Mouse (Mus musculus) MEL (cell line): Measurements from ENCODE around the gene Atp1a3.

ENCODE experiments used
- CTCF ChIP-seq, 3 experiments: IDR thresholded peaks in 2 of 3; conservative IDR thresholded peaks in 1 of 3; 2 replicates each; pipeline ENCODE4 v1.5.1; 2011 to 2012; ENCODE audit warnings: low read length in 3 of 3, low read depth in 2 of 3, mild to moderate bottlenecking in 2 of 3, improper control_type of control experiment in 1 of 3, inconsistent platforms in 1 of 3, mixed read lengths in 1 of 3, moderate library complexity in 1 of 3; ENCODE audit not compliant: control insufficient read depth in 1 of 3, insufficient read depth in 1 of 3, poor library complexity in 1 of 3, severe bottlenecking in 1 of 3
- EP300 ChIP-seq, 2 experiments: IDR thresholded peaks; 2 replicates each; pipeline ENCODE4 v1.6.1; 2011; ENCODE audit warnings: improper control_type of control experiment in 2 of 2, low read length in 2 of 2, low read depth in 1 of 2, mild to moderate bottlenecking in 1 of 2
- GATA1 ChIP-seq: IDR thresholded peaks from 2 replicates; pipeline ENCODE4 v1.6.1; 2011; ENCODE audit warnings: low read depth, low read length, improper control_type of control experiment
- MAX ChIP-seq: IDR thresholded peaks from 2 replicates; pipeline ENCODE4 v1.6.1; 2011; ENCODE audit warnings: low read length, improper control_type of control experiment
- MYC ChIP-seq: IDR thresholded peaks from 2 replicates; pipeline ENCODE4 v1.6.1; 2011; ENCODE audit warnings: low read depth, mild to moderate bottlenecking, low read length, improper control_type of control experiment, moderate library complexity
- NELFE ChIP-seq: IDR thresholded peaks from 2 replicates; pipeline ENCODE4 v1.6.1; 2011; ENCODE audit warnings: low read depth, low read length, improper control_type of control experiment
- POLR2A ChIP-seq, 2 experiments: IDR thresholded peaks; 2 replicates each; pipeline ENCODE4 v1.6.1; 2011 to 2012; ENCODE audit warnings: low read length in 2 of 2, mild to moderate bottlenecking in 2 of 2, control low read depth in 1 of 2, improper control_type of control experiment in 1 of 2, low read depth in 1 of 2, moderate library complexity in 1 of 2; ENCODE audit not compliant: control insufficient read depth in 1 of 2, insufficient read depth in 1 of 2, poor library complexity in 1 of 2
- POLR2AphosphoS2 ChIP-seq: IDR thresholded peaks from 2 replicates; pipeline ENCODE4 v1.6.1; 2011; ENCODE audit warnings: low read length, improper control_type of control experiment
- RAD21 ChIP-seq: IDR thresholded peaks from 2 replicates; pipeline ENCODE4 v1.6.1; 2011; ENCODE audit warnings: mild to moderate bottlenecking, low read depth, low read length, improper control_type of control experiment
- SIN3A ChIP-seq: IDR thresholded peaks from 2 replicates; pipeline ENCODE4 v1.6.1; 2012; ENCODE audit warnings: low read length, improper control_type of control experiment, inconsistent platforms
- TCF12 ChIP-seq: IDR thresholded peaks from 2 replicates; pipeline ENCODE4 v1.6.1; 2014; ENCODE audit warnings: low read depth, mild to moderate bottlenecking, inconsistent platforms, low read length, improper control_type of control experiment, moderate library complexity
- ZC3H11A ChIP-seq: IDR thresholded peaks from 2 replicates; pipeline ENCODE4 v1.6.1; 2012; ENCODE audit warnings: low read depth, mild to moderate bottlenecking, inconsistent platforms, low read length, improper control_type of control experiment
- ZNF384 ChIP-seq: IDR thresholded peaks from 2 replicates; pipeline ENCODE4 v1.6.1; 2012; ENCODE audit warnings: low read depth, mild to moderate bottlenecking, inconsistent platforms, low read length, improper control_type of control experiment

DNA sequence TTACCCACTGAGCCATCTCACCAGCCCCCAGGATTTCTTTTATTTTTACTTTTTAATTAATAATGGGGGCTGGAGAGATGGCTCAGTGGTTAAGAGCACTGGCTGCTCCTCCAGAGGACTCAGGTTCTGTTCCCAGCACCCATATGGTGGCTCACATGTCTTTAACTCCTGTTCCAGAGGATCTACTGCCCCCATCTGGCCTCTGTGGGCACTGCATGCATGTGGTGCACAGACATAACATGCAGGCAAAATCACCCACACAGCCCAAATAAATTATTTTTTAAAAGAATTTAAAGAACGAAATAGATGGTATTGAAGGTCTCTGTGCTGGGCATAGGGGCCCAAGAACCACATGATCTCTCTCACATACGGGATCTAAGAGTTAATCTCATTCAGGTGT lies 21.5 kb downstream of the Atp1a3 start:
- TF ChIP-seq CTCF (IDR thresholded peaks at IDR 0.05 in 2 of 3, conservative IDR thresholded peaks at IDR 0.05 in 1 of 3; ENCODE audit: control insufficient read depth in 1 of 3, insufficient read depth in 1 of 3, low read depth in 2 of 3, low read length in 3 of 3, poor library complexity in 1 of 3, severe bottlenecking in 1 of 3) (peak; percentile 22 to 40 (median 37); a peak in 5 of 6 replicates), ZNF384 (no peak), TCF12 (no peak), POLR2A (IDR thresholded peaks at IDR 0.05; ENCODE audit: control insufficient read depth in 1 of 2, insufficient read depth in 1 of 2, low read depth in 1 of 2, low read length in 2 of 2, poor library complexity in 1 of 2) (no peak), NELFE (no peak), MAX (no peak), MYC (no peak), POLR2AphosphoS2 (no peak), GATA1 (no peak), SIN3A (no peak), EP300 (IDR thresholded peaks at IDR 0.05; ENCODE audit: low read depth in 1 of 2, low read length in 2 of 2) (no peak), ZC3H11A (no peak), RAD21 (peak; percentile 10)
